Mouse (Mus musculus) embryonic facial prominence, embryonic 12.5 days (tissue): ENCODE measurements at regions not wholly inside any gene's neighbourhood (a gene's known extent, or its start where the extent isn't known, plus 50 kb on each side); places are given as distances from the start of the nearest gene placed in this dataset.

Source experiments
- ATAC-seq: fragments of 200-750 bp; cut with Nextera tagmentation; 2 replicates; pipeline ENCODE4 v1.8.0; 2017; ENCODE audit not compliant: insufficient number of reproducible peaks, insufficient read depth, low FRiP score, low TSS enrichment
- H3K27ac ChIP-seq: fragments of 300-500 bp; sonication (generic); 2 replicates; pipeline ENCODE4 v1.5.1; 2016; ENCODE audit warnings: mild to moderate bottlenecking
- H3K27me3 ChIP-seq: fragments of 300-500 bp; sonication (generic); 2 replicates; pipeline ENCODE4 v1.6.1; 2016; ENCODE audit warnings: mild to moderate bottlenecking, moderate library complexity
- H3K36me3 ChIP-seq: fragments of 300-500 bp; sonication (generic); 2 replicates; pipeline ENCODE4 v1.6.1; 2016; ENCODE audit warnings: mild to moderate bottlenecking
- H3K4me1 ChIP-seq: fragments of 300-500 bp; sonication (generic); 2 replicates; pipeline ENCODE4 v1.6.1; 2016
- H3K4me2 ChIP-seq: fragments of 300-500 bp; sonication (generic); replicated peaks from 2 replicates; pipeline ENCODE4 v1.6.1; 2016; ENCODE audit warnings: mild to moderate bottlenecking, moderate library complexity
- H3K4me3 ChIP-seq: fragments of 300-500 bp; sonication (generic); 2 replicates; pipeline ENCODE4 v1.5.1; 2016; ENCODE audit warnings: mild to moderate bottlenecking
- H3K9ac ChIP-seq: fragments of 300-500 bp; sonication (generic); 2 replicates; pipeline ENCODE4 v1.6.1; 2016; ENCODE audit warnings: mild to moderate bottlenecking, moderate library complexity
- H3K9me3 ChIP-seq: fragments of 300-500 bp; sonication (generic); 2 replicates; pipeline ENCODE4 v1.6.1; 2016; ENCODE audit warnings: mild to moderate bottlenecking, moderate library complexity
- WGBS: fragments of 180-500 bp; shearing (Covaris S2); methylation state at CpG from one replicate; pipeline ENCODE4 v1.1.7; 2016; 5-methylcytosine and 5-hydroxymethylcytosine counted together

DNA sequence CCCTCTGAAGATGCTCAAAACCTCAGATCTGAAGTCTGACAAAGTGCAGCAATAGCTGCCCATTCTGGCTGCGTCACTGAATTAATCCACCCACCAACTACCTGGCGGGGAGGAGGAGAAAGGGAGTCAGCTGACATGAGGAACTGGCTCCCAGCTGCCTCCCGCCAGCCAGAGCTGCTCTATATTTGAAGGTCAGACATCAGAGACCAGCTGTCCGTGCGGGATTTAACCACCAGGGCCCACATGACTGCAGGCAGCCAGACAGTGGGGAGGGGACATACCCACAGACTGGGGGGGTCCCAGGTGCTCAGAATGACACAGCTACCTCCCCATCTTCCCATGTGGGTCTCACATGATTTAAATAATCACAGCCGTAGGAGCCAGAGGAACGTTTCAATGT is 94.8 kb upstream of the Aldh1b1 start:
- H3K4me2 ChIP-seq = no peak overlapping the region
- H3K36me3 ChIP-seq = no peaks in the 10 kb centered on the region
- no peak overlapping the region for H3K9ac ChIP-seq
- H3K4me1 ChIP-seq = no peaks in the 10 kb centered on the region
- WGBS = 48% methylated on average over 7 of the region's 7 CpGs
- no peaks in the 10 kb centered on the region for H3K27me3 ChIP-seq
- no peak for ATAC-seq
- no peak overlapping the region for H3K27ac ChIP-seq
- H3K9me3 ChIP-seq = no peaks in the 10 kb centered on the region
- no peak overlapping the region for H3K4me3 ChIP-seq

DNA sequence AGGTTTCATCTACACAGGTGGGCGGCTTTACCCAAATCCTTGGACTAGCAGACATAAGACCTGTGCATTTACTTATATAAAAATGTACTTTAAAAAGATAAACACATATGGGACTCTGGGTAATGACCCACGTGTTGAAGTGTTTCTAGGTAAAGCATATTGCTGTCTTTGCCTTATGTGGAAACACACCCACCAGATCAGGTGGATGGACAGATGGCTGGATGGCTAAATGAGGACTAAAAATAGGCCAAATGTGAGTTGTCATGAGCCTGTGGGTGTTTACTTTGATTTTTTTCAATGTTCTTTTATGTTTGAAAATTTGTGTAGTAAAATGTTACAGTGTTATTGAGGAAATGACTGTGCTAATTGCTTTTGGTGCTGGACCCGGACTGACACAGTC is 99.2 kb upstream of the Aldh1b1 start:
- WGBS = 81% methylated on average over 3 of the region's 3 CpGs
- no peak for ATAC-seq
- no peaks in the 10 kb centered on the region for H3K4me1 ChIP-seq

DNA sequence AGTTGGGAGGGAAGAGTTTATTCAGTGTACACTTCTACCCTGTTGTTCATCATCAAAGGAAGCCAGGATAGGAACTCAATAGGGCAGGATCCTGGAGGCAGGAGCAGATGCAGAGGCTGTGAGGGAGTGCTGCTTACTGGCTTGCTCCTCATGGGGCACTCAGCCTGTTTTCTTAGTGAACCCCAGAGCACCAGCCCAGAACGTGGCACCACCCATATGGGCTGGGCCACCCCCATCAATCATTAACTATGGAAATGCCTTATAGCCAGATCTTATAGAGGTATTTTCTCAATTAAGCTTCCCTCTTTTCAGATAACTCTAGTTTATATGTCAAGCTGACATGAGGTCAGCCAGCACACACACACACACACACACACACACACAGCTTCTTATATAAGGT is 103.6 kb upstream of the Aldh1b1 start:
- no peak for ATAC-seq
- H3K4me1 ChIP-seq = no peaks in the 10 kb centered on the region
- H3K9ac ChIP-seq = no peak overlapping the region
- H3K27ac ChIP-seq = no peak overlapping the region
- H3K27me3 ChIP-seq = no peaks in the 10 kb centered on the region
- 43% methylated on average over 1 of the region's 1 CpGs for WGBS
- H3K4me3 ChIP-seq = no peak overlapping the region
- H3K36me3 ChIP-seq = no peaks in the 10 kb centered on the region
- H3K4me2 ChIP-seq = no peak overlapping the region
- no peaks in the 10 kb centered on the region for H3K9me3 ChIP-seq

More for the DNA sequence above, 99.2 kb upstream of the Aldh1b1 start:
- H3K9me3 ChIP-seq = no peaks in the 10 kb centered on the region
- no peak overlapping the region for H3K4me2 ChIP-seq
- H3K36me3 ChIP-seq = no peaks in the 10 kb centered on the region
- H3K4me3 ChIP-seq = no peak overlapping the region
- H3K9ac ChIP-seq = no peak overlapping the region
- H3K27me3 ChIP-seq = no peaks in the 10 kb centered on the region
- H3K27ac ChIP-seq = no peak overlapping the region

DNA sequence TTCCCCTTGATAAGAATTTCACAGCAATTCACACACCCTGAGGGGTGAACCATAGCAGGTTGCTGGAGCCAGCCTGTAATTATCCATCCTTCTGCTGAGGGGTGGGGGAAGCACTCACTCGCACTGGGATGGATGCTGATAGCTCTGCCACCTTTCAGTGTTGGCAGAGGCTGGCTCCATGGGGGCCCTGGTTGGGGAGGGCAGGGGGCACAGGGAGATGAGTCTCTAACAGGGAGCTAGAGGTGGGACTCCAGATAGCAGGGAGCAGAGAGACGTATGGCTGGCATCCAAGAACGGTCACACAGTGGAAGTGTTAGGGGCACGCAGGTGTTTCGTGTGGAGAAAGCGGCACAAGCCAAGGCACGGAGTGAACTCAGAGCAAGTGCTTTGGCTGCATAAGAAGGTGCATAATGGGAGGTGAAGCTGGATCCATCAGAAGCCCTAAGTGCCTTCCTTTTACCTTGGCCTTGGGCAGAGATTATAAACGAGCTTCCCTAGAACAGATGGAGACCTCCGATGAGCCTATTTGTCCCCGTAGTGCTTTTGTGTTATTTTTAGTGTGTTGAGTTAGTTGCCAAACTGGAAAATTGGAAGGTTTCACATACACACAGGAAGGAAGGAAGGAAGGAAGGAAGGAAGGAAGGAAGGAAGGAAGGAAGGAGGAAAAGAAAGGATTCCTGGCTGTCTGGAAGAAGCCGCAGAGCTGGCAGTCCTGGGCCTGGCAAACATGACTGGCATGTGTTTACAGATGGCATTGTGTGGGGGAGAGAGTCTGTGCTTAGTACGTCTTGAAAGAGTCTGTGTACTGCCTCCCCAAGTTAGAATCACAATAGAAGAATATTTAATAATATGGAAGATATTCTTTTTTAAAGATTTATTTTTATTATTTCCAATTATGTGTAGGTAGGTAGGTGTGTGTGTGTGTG is 108.6 kb upstream of the Aldh1b1 start:
- H3K36me3 ChIP-seq = no peaks in the 10 kb centered on the region
- no peaks in the 10 kb centered on the region for H3K27me3 ChIP-seq
- H3K9me3 ChIP-seq = no peaks in the 10 kb centered on the region
- no peaks in the 10 kb centered on the region for H3K4me1 ChIP-seq
- H3K4me3 ChIP-seq = no peak overlapping the region
- H3K27ac ChIP-seq = no peak overlapping the region
- no peak overlapping the region for H3K9ac ChIP-seq
- no peak overlapping the region for H3K4me2 ChIP-seq
- 55% methylated on average over 12 of the region's 12 CpGs for WGBS
- no peak for ATAC-seq

DNA sequence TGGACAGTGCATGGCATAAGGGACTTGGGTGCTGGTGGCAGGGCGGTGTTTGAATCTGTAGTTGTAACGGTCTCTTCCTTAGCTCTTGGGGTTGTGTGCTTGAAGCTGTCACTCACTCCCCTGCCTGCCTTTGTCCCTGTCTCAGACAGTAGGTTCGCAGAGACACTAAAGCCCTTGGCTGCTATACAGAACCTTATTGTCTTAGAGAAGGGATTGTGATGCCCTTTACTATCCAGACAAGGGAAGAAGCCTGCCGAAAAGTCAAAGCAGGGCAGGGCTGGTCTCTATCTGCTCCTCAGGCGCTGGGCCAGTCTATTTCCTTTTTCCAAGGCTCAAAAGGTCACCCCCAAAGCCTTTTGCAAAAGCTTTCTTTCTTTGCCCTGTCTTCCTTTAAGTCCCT is 109.2 kb upstream of the Aldh1b1 start:
- no peak overlapping the region for H3K4me2 ChIP-seq
- no peak overlapping the region for H3K27ac ChIP-seq
- H3K4me3 ChIP-seq = no peak overlapping the region
- no peaks in the 10 kb centered on the region for H3K27me3 ChIP-seq
- H3K4me1 ChIP-seq = no peaks in the 10 kb centered on the region
- H3K9ac ChIP-seq = no peak overlapping the region
- H3K36me3 ChIP-seq = no peaks in the 10 kb centered on the region
- WGBS = 17% methylated on average over 5 of the region's 5 CpGs
- H3K9me3 ChIP-seq = no peaks in the 10 kb centered on the region
- ATAC-seq = no peak

DNA sequence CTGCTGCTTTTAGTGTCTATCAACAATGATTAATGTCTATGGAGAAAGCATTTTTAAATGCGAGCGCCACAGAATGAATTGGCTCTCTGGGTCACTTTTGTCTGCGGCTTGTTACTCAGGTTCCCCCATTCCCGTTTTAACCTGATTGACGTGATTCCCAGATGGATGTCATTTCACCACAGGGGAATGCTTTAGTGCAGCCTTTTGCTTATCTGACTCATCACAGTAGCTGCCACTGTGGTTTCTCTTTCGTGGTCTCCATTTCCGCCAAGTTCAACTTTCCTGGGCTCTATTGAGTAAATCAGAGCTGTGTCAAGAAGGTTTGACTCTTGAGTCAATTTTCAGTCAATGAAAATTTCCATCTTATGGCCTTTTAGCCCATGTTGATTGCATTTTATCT is 110.6 kb upstream of the Aldh1b1 start:
- no peak for ATAC-seq
- H3K27me3 ChIP-seq = no peaks in the 10 kb centered on the region
- H3K27ac ChIP-seq = no peak overlapping the region
- no peak overlapping the region for H3K4me2 ChIP-seq
- H3K4me1 ChIP-seq = no peaks in the 10 kb centered on the region
- no peaks in the 10 kb centered on the region for H3K36me3 ChIP-seq
- no peaks in the 10 kb centered on the region for H3K9me3 ChIP-seq
- H3K4me3 ChIP-seq = no peak overlapping the region
- no peak overlapping the region for H3K9ac ChIP-seq
- WGBS = 70% methylated on average over 7 of the region's 7 CpGs

DNA sequence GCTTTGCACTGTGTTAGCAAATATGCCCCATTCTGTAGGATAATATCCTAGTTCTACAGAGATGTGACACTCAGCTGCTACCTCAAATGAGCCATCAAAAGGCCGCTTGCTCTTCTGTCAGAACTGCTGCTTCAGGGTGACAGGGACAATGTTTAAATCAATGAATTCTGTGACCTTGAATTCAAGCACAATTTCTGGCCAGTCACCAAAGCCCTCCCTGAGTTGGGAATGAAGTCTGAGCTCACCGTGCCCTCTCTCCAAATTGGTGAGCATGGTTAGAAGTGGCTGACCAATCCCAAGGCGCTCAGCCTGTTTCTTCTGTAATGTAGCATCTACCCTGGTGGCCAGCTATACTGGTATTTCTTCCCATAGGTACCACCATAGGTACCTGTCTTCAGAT is 113.8 kb upstream of the Aldh1b1 start:
- Histone ChIP-seq H3K36me3 (no peaks in the 10 kb centered on the region), H3K27me3 (no peaks in the 10 kb centered on the region), H3K4me2 (no peak overlapping the region), H3K9me3 (no peaks in the 10 kb centered on the region), H3K4me1 (no peaks in the 10 kb centered on the region), H3K9ac (no peak overlapping the region), H3K4me3 (no peak overlapping the region), H3K27ac (no peak overlapping the region)
- ATAC-seq = no peak
- 88% methylated on average over 3 of the region's 3 CpGs for WGBS

DNA sequence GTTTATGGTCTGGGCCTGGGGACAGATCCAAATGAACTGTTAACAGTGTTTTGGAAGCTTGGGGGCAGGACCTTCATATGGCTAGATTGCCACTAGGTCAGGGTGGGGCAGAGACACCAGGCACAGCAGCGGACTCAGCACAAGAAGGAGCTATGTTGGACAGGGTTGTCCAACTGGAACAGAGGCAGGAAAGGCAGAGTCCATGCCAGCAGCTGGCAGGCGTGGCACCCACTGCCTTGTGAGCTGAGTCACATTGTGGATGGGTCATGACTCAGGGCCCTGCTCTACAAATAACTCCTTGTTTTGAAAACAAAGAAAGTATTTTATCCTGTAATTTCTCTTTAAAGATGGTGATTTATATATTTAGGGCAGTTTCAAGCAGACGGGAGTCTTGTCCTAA is 115.6 kb upstream of the Aldh1b1 start:
- H3K27ac ChIP-seq = no peak overlapping the region
- H3K4me3 ChIP-seq = no peak overlapping the region
- H3K36me3 ChIP-seq = no peaks in the 10 kb centered on the region
- no peak for ATAC-seq
- 72% methylated on average over 3 of the region's 3 CpGs for WGBS
- no peaks in the 10 kb centered on the region for H3K4me1 ChIP-seq
- no peak overlapping the region for H3K4me2 ChIP-seq
- no peak overlapping the region for H3K9ac ChIP-seq
- H3K9me3 ChIP-seq = no peaks in the 10 kb centered on the region
- no peaks in the 10 kb centered on the region for H3K27me3 ChIP-seq

DNA sequence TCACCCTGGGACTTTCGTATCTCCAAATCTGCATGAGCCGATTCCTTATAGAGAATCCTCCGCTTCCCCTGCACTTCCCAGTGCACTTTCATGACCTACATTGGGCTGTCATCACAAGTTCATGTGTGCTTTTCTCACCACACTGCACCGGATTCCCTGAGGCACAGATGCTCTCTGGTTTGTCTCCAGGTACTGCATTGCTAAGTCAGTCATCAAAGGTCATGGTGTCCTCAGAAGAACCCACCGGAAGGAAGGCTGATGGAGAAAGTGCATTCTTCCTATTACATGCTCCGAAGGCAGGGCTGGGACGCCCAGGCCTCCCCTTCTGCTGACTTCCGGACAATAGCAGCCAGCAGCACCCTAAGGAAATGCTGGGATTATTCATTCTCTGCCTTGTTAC is 116.1 kb upstream of the Aldh1b1 start:
- ATAC-seq = no peak
- Histone ChIP-seq H3K27ac (no peak overlapping the region), H3K27me3 (no peaks in the 10 kb centered on the region), H3K9me3 (no peaks in the 10 kb centered on the region), H3K36me3 (no peaks in the 10 kb centered on the region), H3K4me2 (no peak overlapping the region), H3K4me1 (no peaks in the 10 kb centered on the region), H3K9ac (no peak overlapping the region), H3K4me3 (no peak overlapping the region)
- 82% methylated on average over 8 of the region's 8 CpGs for WGBS

DNA sequence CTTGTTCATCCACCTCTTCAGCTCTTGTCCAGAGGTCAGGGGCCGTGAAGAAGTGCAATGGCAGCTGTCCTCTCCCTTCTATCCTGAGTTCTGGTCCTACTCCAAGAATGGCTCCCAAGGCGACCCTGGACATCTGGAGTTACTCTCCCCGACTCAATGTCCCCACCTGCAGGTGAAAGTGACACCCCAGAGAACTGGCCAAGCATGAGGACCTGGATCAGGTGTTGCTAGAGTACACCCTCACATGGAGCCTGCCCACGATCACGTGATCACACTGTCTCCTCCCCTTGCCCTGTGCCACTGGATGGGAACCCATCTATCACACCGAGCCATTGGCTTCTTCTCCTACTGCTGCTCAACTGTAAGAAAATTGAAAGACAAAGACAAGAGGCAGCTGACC is 122.7 kb upstream of the Aldh1b1 start:
- ATAC-seq = no peak
- 0 out of 2 replicates have a peak, but pooled peaks cover 5% of the 10 kb centered on the region for H3K4me1 ChIP-seq
- no peak overlapping the region for H3K9ac ChIP-seq
- 73% methylated on average over 6 of the region's 6 CpGs for WGBS
- no peak overlapping the region for H3K4me3 ChIP-seq
- H3K27me3 ChIP-seq = peaks cover 3% of the 10 kb centered on the region; the same call in 1 of the 2 replicates
- no peaks in the 10 kb centered on the region for H3K9me3 ChIP-seq
- no peak overlapping the region for H3K4me2 ChIP-seq
- H3K27ac ChIP-seq = no peak overlapping the region
- H3K36me3 ChIP-seq = no peaks in the 10 kb centered on the region

DNA sequence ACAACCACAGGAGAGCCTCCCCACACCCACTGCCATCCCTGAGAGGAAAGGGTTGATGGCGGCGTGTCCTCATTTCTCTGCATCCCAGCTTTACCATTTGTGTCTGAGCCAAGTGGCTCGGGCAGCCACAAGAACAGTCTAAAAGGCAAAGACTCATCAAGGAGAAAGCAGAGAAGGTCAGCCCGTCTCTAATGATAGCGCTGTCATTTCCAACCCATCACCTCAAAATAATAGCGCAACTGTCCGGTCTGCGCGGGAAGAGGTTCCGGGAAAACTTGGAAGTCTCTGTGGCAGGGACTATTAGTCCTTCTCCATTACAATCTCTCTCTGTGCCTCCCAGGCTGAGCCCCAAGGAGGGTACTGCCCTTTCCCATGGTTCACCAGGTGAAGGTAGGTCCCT is 124.5 kb upstream of the Aldh1b1 start:
- 0 out of 2 replicates have a peak, but pooled peaks cover 5% of the 10 kb centered on the region for H3K4me1 ChIP-seq
- H3K4me3 ChIP-seq = no peak overlapping the region
- no peak for ATAC-seq
- H3K4me2 ChIP-seq = no peak overlapping the region
- H3K36me3 ChIP-seq = no peaks in the 10 kb centered on the region
- no peak overlapping the region for H3K27ac ChIP-seq
- no peaks in the 10 kb centered on the region for H3K9me3 ChIP-seq
- H3K27me3 ChIP-seq = peaks cover 3% of the 10 kb centered on the region; the same call in 1 of the 2 replicates
- H3K9ac ChIP-seq = no peak overlapping the region
- WGBS = 89% methylated on average over 10 of the region's 10 CpGs

DNA sequence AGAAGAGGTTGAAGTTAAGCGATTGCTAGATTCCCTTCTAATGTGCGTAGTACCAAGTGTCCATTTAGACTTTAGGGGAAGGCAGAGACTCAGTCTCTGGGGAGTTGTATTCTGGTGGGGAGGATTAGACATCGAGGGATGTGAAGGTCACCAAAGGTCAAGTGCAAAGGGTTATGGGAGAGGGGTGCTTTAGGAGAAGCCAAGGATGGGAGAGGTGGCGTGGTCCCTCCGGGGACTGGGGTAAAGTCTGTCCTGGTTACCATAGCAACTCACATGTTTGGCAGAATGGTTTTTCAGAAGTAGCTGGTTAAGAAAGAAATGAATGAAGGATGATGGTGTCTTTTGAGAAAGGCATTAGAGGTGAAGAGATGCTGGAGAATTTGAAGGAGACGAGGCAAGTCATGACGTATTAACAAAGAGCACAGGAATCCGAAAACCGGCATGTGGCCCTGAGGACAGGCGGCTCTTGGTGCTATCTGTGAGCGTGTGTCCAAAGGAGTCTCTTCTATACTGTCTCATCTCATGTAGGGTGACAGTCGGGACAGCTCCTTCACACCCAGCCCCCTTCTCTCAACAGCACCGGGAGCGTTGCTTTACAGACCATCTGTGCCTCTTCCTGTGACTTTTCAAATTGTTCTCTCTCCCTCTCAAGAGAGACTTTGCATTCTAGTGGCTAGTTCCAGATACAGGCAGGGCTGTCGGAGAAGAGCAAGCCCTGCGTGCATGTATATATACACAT is 125.6 kb upstream of the Aldh1b1 start:
- Histone ChIP-seq H3K27me3 (peaks cover 3% of the 10 kb centered on the region; the same call in 1 of the 2 replicates), H3K4me1 (0 out of 2 replicates have a peak, but pooled peaks cover 5% of the 10 kb centered on the region), H3K27ac (no peak overlapping the region), H3K4me3 (no peak overlapping the region), H3K36me3 (no peaks in the 10 kb centered on the region), H3K4me2 (no peak overlapping the region), H3K9me3 (no peaks in the 10 kb centered on the region), H3K9ac (no peak overlapping the region)
- ATAC-seq = no peak
- 71% methylated on average over 16 of the region's 16 CpGs for WGBS
